Mouse (Mus musculus): Measurements from ENCODE around the gene Pga5.

DNA sequence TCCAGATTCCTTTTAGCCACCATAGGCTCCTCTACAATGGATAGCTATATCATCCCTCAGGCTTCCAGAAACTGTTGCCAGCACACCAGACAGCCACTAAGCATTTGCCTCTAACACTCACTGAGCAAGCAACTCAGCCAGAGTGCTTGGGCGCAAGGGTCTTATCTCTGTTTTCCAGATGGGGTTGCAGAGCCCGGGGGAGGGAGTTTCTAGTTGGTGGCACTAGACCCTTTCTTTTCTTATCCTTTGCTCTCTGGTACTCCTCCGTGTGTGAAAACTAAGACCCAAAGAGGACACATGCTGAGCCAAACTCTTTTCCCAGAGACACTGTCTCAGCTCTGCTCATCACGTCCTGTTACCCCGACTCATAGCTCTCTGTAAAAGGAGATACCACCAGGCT is 16.5 kb downstream of the Pga5 start:
- TF ChIP-seq CTCF (IDR thresholded peaks at IDR 0.05; ENCODE audit: insufficient read depth, low read length) (no peak), POLR2A (IDR thresholded peaks at IDR 0.05; ENCODE audit: borderline replicate concordance, extremely low read depth, low read depth, low read length) (no peak)

All from lung, adult 2 months (tissue).